Mouse (Mus musculus): ENCODE measurements around the gene Supt3.

The Supt3 gene

GRCm38 (mm10) chr17:45047236-45047635 lies 270.3 kb downstream of the Supt3 start:
- in situ Hi-C loops (cut with MboI, MseI) = no loop called here

- in situ Hi-C loops (cut with MboI, MseI) = no loop called here
Measured at GRCm38 (mm10) chr17:45051971-45052370, 275.0 kb downstream of the Supt3 start.

- in situ Hi-C loops (cut with MboI, MseI) = no loop called here
Measured at GRCm38 (mm10) chr17:45053371-45053770, 276.4 kb downstream of the Supt3 start.

DNA sequence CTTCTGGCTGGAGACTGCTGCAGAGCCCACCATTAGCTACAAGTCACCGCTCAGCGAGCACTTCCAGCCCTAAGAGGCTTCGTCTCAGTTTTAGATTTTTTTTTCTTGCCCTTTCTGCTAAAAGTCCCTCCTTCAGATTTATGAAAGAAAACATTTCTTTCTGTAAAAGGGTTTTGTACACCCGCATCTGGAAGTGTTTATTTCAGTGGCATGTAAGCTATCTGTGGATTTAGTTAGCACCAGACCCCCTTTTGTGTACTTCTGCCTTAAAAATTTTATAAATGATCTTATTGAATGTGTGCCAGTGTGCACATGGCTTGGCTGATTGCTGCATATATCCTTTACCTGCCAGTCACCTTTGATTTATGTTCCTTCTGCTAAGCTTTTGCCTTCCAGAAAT lies 277.6 kb downstream of the Supt3 start:
- in situ Hi-C loops (cut with MboI, MseI) = no loop called here

- in situ Hi-C loops (cut with MboI, MseI) = loop anchor here in 1 of 2 experiments (5.0 kb wide), 1 partner anchor 790 kb away; no protein-coding TSS in a partner anchor
Measured at GRCm38 (mm10) chr17:45056894-45057293, 279.9 kb downstream of the Supt3 start.

GRCm38 (mm10) chr17:45057780-45058179 lies 280.8 kb downstream of the Supt3 start:
- in situ Hi-C loops (cut with MboI, MseI) = loop anchor here in 1 of 2 experiments (5.0 kb wide), 1 partner anchor 790 kb away; no protein-coding TSS in a partner anchor

- in situ Hi-C loops (cut with MboI, MseI) = loop anchor here in 1 of 2 experiments (5.0 kb wide), 1 partner anchor 791 kb away; no protein-coding TSS in a partner anchor
Measured at GRCm38 (mm10) chr17:45058566-45059363, 281.8 kb downstream of the Supt3 start.

- in situ Hi-C loops (cut with MboI, MseI) = no loop called here
Measured at GRCm38 (mm10) chr17:45063776-45064175, 286.8 kb downstream of the Supt3 start.

DNA sequence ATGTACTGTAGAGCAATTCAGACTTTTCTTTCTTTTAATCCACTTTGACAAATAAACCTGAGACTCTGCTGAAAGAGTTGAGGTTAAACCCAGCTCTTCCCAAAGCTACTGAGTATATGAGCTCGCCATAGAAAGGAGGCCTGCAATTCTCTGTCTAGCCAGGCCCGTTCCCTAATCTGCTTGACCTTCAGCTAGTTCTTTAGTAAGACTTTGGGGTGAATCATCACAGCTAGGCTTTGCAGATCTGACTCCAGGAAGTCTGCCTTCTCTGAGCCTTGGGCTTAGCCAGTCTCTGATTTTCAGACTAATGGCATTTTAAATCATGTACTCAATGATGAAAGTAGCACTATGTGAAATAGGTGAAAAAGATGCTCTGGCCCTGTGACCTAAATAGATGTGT lies 288.5 kb downstream of the Supt3 start:
- in situ Hi-C loops (cut with MboI, MseI) = no loop called here

DNA sequence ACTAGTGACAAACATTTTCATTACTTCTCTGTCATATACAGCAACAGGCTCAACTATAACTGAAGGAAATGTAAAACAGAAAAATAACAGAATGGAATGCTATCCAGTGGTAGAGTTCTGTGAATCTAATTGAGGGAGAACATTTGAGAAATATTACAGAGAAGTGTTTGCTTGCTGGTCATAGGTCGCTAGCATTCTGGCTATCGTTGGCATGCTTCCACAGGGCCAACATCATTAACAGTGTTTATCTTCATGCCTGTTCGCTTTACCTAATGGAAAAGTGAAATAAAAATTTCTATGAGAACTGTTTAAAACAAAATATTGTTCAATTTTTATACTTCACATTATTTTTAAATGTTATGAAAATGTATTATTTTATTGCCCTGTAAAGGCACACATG lies 290.5 kb downstream of the Supt3 start:
- in situ Hi-C loops (cut with MboI, MseI) = no loop called here

GRCm38 (mm10) chr17:45068321-45068720 lies 291.4 kb downstream of the Supt3 start:
- in situ Hi-C loops (cut with MboI, MseI) = no loop called here

DNA sequence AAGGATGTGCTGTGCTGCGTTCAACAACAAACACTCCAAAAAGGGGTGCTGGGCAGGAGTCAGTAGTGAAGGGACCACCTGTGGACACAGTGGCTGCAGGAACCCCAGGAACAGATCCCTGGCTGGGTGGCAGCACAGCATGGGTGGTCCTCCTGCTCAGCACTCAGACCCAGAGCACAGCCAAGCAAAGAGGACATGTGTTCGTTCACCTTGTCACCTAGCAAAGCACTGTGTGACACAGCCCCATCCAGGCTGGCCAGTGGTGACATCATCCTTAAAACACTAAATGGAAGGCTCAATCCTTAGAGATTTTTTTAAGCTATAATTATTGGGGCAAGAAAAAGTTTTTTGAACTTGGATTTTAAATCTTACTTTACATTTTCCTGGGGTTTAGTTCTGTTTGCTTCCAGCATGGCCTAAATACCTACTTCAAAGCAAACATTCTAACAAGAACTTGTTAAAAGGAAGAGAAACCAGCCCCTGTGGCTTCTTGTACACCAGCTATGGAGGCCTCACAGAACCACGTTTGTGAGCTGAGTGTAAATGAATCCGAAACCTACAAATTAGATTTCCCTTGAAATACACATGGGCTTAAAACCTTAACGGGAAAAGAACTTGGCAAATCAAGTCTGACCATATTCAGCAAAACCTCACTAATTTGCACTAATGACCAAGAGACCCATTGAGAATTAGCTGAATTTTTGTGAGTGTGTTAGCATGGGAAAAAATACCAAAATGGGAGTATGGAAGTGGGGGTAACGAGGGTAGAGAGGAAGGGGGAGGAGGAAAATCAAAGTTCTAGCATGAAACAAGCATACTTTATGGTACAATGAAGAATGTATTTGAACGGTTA lies 295.8 kb downstream of the Supt3 start:
- in situ Hi-C loops (cut with MboI, MseI) = loop anchor here in 1 of 2 experiments (5.0 kb wide), 1 partner anchor 795 kb away; no protein-coding TSS in a partner anchor

DNA sequence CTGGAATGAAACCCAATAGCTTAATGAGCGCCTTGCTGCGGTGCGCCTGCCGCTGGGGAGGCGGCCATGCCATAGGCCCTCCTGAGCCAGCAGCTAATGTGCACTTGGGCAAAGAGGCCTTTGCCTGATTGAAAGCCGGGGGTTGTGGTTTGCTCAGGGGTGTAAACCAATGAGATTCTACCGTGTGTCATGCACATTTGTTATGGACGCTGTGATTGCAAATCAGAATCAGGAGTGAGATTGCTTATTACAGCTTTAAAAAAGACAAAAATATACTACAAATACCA lies 296.3 kb downstream of the Supt3 start:
- in situ Hi-C loops (cut with MboI, MseI) = loop anchor here in 1 of 2 experiments (5.0 kb wide), 1 partner anchor 796 kb away; no protein-coding TSS in a partner anchor

- in situ Hi-C loops (cut with MboI, MseI) = loop anchor here in 1 of 2 experiments (5.0 kb wide), 1 partner anchor 796 kb away; no protein-coding TSS in a partner anchor
Measured at GRCm38 (mm10) chr17:45073779-45074178, 296.8 kb downstream of the Supt3 start.

DNA sequence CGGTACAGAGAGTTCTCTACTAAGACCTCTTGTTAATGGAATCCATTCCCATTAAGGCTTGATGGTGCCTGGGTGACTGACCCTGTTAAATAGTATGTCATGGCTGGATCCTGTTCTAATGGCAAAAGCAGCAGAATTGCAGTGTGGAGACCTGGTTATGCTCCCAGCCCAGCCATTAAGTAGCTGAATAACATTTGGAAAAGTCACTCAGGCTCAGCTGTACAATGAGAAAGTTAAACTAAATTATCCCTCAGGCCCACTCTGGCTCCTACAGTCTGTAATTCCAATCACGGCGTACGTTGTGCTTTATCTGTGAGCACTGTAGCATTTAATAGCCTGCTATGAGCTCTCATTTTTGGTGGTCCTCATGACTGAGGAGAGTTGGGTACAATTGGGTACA lies 300.0 kb downstream of the Supt3 start:
- in situ Hi-C loops (cut with MboI, MseI) = loop anchor here in 1 of 2 experiments (5.0 kb wide), 1 partner anchor 65 kb away; no protein-coding TSS in a partner anchor

- in situ Hi-C loops (cut with MboI, MseI) = loop anchor here in 1 of 2 experiments (5.0 kb wide), 1 partner anchor 64 kb away; no protein-coding TSS in a partner anchor
Measured at GRCm38 (mm10) chr17:45077921-45078640, 301.1 kb downstream of the Supt3 start.

DNA sequence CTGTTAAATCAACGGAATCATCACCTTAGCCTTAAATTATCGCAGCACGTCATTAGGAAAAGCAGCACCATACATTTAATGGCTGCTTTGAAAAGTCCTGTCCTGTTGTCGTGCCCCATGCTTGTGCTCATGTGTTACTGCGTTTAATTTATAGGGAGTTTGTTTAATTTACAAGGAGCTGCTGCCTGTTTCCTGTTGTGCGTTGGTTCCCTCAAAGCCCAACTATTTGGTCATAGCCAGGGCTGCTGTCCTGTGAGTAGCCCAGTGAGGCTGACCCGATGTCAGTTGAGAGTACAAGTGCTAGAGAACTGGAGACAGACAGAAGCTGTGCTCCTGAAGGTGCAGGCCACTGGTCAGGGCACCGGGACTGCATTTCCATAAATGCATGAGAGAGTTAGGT lies 304.6 kb downstream of the Supt3 start:
- in situ Hi-C loops (cut with MboI, MseI) = no loop called here

GRCm38 (mm10) chr17:45081955-45082475 lies 305.1 kb downstream of the Supt3 start:
- in situ Hi-C loops (cut with MboI, MseI) = no loop called here

DNA sequence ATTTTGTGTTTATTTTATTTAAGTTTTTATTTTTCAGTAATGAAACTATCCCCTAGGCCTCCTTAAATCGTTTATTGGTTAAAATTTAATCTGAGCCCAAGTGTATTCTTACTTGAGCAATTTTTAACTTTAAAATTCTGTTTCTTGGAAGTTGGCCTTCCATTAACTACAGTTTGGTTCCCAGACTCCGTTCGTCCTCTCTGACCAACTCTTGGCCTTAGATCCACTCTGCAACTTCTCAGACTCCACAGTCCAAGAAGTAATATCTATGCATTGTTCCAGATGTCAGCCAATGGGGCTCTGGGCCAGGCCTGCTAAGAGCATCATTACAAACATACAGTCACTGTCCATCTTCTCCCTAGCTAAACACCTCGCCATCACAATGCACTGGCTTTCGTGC lies 309.4 kb downstream of the Supt3 start:
- in situ Hi-C loops (cut with MboI, MseI) = no loop called here

DNA sequence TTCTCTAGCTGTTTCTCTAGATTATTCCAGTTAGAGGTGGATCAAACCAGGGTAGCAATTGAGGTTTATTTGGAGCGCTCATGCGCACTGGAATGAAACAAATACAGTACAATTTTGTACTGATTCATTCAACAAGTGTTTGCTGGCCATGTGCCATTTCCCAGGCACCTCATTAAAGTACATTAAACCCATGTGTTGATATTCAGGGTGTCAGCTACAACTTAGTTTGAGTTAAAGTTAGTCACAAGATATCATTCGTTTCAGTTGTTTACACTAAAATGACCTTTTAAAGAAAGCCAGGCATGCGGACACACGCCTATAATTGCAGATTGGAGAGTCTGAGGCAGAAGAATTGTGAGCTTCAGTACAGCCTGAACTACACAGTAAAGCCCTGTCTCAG lies 310.1 kb downstream of the Supt3 start:
- in situ Hi-C loops (cut with MboI, MseI) = no loop called here

DNA sequence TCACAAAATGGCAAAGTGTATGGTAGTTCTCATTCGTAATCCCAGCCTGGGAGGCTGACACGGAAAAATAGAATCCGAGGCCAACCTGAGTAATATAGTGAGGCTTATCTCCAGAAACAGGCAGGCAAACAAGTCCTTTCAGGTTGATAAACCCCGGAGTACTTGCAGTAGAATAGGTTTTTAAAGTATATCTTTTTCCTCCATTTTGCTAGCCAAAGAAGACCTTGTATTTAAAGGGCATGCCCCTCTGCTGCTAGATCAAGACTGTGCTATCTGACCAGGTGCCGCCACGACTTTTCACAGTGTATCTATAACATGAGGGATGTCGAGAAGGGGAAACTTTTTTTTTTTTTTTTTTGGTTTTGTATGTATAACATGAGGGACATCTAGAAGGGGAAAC lies 324.1 kb downstream of the Supt3 start:
- in situ Hi-C loops (cut with MboI, MseI) = no loop called here
